Mouse (Mus musculus) kidney, embryonic 16.5 days (tissue): ENCODE results near the gene 4930519G04Rik. TPM values are rescaled to one million over a fixed set of nuclear protein-coding genes. Genes with fewer than 3 reads are reported as not detected.

Source experiments
- ATAC-seq: fragments of 200-750 bp; cut with Nextera tagmentation; 2 replicates; pipeline ENCODE4 v1.8.0; 2017; ENCODE audit warnings: moderate TSS enrichment; ENCODE audit not compliant: low FRiP score, low TSS enrichment
- H3K27ac ChIP-seq: fragments of 300-500 bp; sonication (generic); 2 replicates; pipeline ENCODE4 v1.5.1; 2014; ENCODE audit warnings: low read length
- H3K27me3 ChIP-seq: fragments of 300-500 bp; sonication (generic); 2 replicates; pipeline ENCODE4 v1.6.1; 2014; ENCODE audit warnings: low read length, control low read depth, mixed read lengths; ENCODE audit not compliant: insufficient read depth
- H3K36me3 ChIP-seq: fragments of 300-500 bp; sonication (generic); 2 replicates; pipeline ENCODE4 v1.6.1; 2014; ENCODE audit warnings: low read length, control low read depth, mixed read lengths; ENCODE audit not compliant: insufficient read depth
- H3K4me1 ChIP-seq: fragments of 300-500 bp; sonication (generic); 2 replicates; pipeline ENCODE4 v1.6.1; 2014; ENCODE audit warnings: low read length, control low read depth, mixed read lengths; ENCODE audit not compliant: insufficient read depth
- H3K4me2 ChIP-seq: fragments of 300-500 bp; sonication (generic); replicated peaks from 2 replicates; pipeline ENCODE4 v1.6.1; 2014; ENCODE audit warnings: low read depth, low read length
- H3K4me3 ChIP-seq: fragments of 300-500 bp; sonication (generic); 2 replicates; pipeline ENCODE4 v1.5.1; 2014; ENCODE audit warnings: mild to moderate bottlenecking, low read length
- H3K9ac ChIP-seq: fragments of 300-500 bp; sonication (generic); replicated peaks from 2 replicates; pipeline ENCODE4 v1.6.1; 2014; ENCODE audit warnings: low read length
- H3K9me3 ChIP-seq: fragments of 300-500 bp; sonication (generic); 2 replicates; pipeline ENCODE4 v1.6.1; 2016; ENCODE audit warnings: low read length, control low read depth
- WGBS: fragments of 180-500 bp; shearing (Covaris S2); extraction: QIAGEN DNeasy Blood & Tissue Kit; methylation state at CpG from one replicate; pipeline ENCODE4 v1.1.7; 2014; 5-methylcytosine and 5-hydroxymethylcytosine counted together
- polyA plus RNA-seq: library from polyadenylated mRNA; unstranded; fragments of >200 nt; fragmentation: Nextera tagmentation; extraction: Ambion mirVana; gene quantifications from 2 replicates; pipeline ENCODE4 v1.2.1, GENCODE M21; 2015

Gene 4930519G04Rik
- polyA plus RNA-seq, 1 experiment from 2014 or later = not detected

- Histone ChIP-seq H3K27ac (no peak overlapping the region), H3K4me3 (no peak overlapping the region), H3K4me1 (peaks cover 11% of the 10 kb centered on the region), H3K9ac (no peak overlapping the region), H3K36me3 (no peaks in the 10 kb centered on the region), H3K9me3 (no peaks in the 10 kb centered on the region), H3K4me2 (no peak overlapping the region), H3K27me3 (no peaks in the 10 kb centered on the region)
- WGBS = 83% methylated on average over 4 of the region's 4 CpGs
- ATAC-seq = no peak
These were observed 42.1 kb downstream of the 4930519G04Rik start for GRCm38 (mm10) chr5:114895542-114895941.

GRCm38 (mm10) chr5:114896688-114897373 is 43.4 kb downstream of the 4930519G04Rik start, which contains the start of gene Oasl2:
TSS of gene Oasl2 (plus strand) at chr5:114896936.
- Histone ChIP-seq H3K27me3 (no peaks in the 10 kb centered on the region), H3K9ac (peak within 1 kb of the TSS; percentile 52), H3K27ac (peak within 1 kb of the TSS; percentile 3; the same call in 1 of the 2 replicates), H3K9me3 (no peaks in the 10 kb centered on the region), H3K36me3 (no peaks in the 10 kb centered on the region), H3K4me3 (peak within 1 kb of the TSS; percentile 29), H3K4me2 (peak within 1 kb of the TSS; percentile 48), H3K4me1 (peaks cover 11% of the 10 kb centered on the region)
- no peak for ATAC-seq
- 63% methylated on average over 13 of the region's 13 CpGs for WGBS

GRCm38 (mm10) chr5:114897374-114897793 is 43.9 kb downstream of the 4930519G04Rik start:
- 10% methylated on average over 7 of the region's 7 CpGs for WGBS
- Histone ChIP-seq H3K4me2 (peak overlapping the region; percentile 48), H3K4me1 (peaks cover 11% of the 10 kb centered on the region), H3K27me3 (no peaks in the 10 kb centered on the region), H3K27ac (peak overlapping the region; percentile 3; the same call in 1 of the 2 replicates), H3K4me3 (peak overlapping the region; percentile 29), H3K9ac (peak overlapping the region; percentile 52), H3K9me3 (no peaks in the 10 kb centered on the region), H3K36me3 (no peaks in the 10 kb centered on the region)
- 0 out of 2 replicates have a peak, but pooled peaks have one; percentile 49 for ATAC-seq

GRCm38 (mm10) chr5:114898857-114899256 is 45.4 kb downstream of the 4930519G04Rik start:
- H3K9me3 ChIP-seq = no peaks in the 10 kb centered on the region

GRCm38 (mm10) chr5:114902413-114902812 is 48.9 kb downstream of the 4930519G04Rik start:
- 40% methylated on average over 1 of the region's 1 CpGs for WGBS
- Histone ChIP-seq H3K36me3 (peaks cover 4% of the 10 kb centered on the region; the same call in 1 of the 2 replicates), H3K4me3 (no peak overlapping the region), H3K9me3 (peaks cover 6% of the 10 kb centered on the region; the same call in 1 of the 2 replicates), H3K9ac (no peak overlapping the region), H3K27ac (no peak overlapping the region), H3K4me1 (peaks cover 4% of the 10 kb centered on the region), H3K27me3 (no peaks in the 10 kb centered on the region), H3K4me2 (no peak overlapping the region)
- ATAC-seq = no peak

More at GRCm38 (mm10) chr5:114898857-114899256, 45.4 kb downstream of the 4930519G04Rik start:
- ATAC-seq = no peak
- Histone ChIP-seq H3K36me3 (no peaks in the 10 kb centered on the region), H3K4me2 (no peak overlapping the region), H3K27me3 (no peaks in the 10 kb centered on the region), H3K9ac (no peak overlapping the region), H3K27ac (no peak overlapping the region), H3K4me3 (no peak overlapping the region), H3K4me1 (peaks cover 11% of the 10 kb centered on the region)
- 65% methylated on average over 7 of the region's 7 CpGs for WGBS

GRCm38 (mm10) chr5:114908598-114909305 is 55.3 kb downstream of the 4930519G04Rik start:
- Histone ChIP-seq H3K27ac (no peak overlapping the region), H3K4me2 (no peak overlapping the region)
- 50% methylated on average over 13 of the region's 13 CpGs for WGBS

GRCm38 (mm10) chr5:114913686-114914085 is 60.2 kb downstream of the 4930519G04Rik start:
- ATAC-seq = no peak
- H3K9me3 ChIP-seq = no peaks in the 10 kb centered on the region
- no peak overlapping the region for H3K4me3 ChIP-seq
- 65% methylated on average over 4 of the region's 4 CpGs for WGBS
- H3K27ac ChIP-seq = no peak overlapping the region
- H3K4me2 ChIP-seq = no peak overlapping the region
- no peak overlapping the region for H3K9ac ChIP-seq
- H3K36me3 ChIP-seq = no peaks in the 10 kb centered on the region
- H3K27me3 ChIP-seq = no peaks in the 10 kb centered on the region
- H3K4me1 ChIP-seq = no peaks in the 10 kb centered on the region

More at GRCm38 (mm10) chr5:114908598-114909305, 55.3 kb downstream of the 4930519G04Rik start:
- H3K9ac ChIP-seq = no peak overlapping the region
- no peak for ATAC-seq
- H3K4me3 ChIP-seq = no peak overlapping the region
- peaks cover 4% of the 10 kb centered on the region; the same call in 1 of the 2 replicates for H3K36me3 ChIP-seq
- peaks cover 6% of the 10 kb centered on the region; the same call in 1 of the 2 replicates for H3K9me3 ChIP-seq
- H3K4me1 ChIP-seq = no peaks in the 10 kb centered on the region
- no peaks in the 10 kb centered on the region for H3K27me3 ChIP-seq

- H3K4me2 ChIP-seq = no peak overlapping the region
- H3K36me3 ChIP-seq = no peaks in the 10 kb centered on the region
- no peak overlapping the region for H3K4me3 ChIP-seq
- WGBS = 69% methylated on average over 8 of the region's 8 CpGs
- no peak overlapping the region for H3K27ac ChIP-seq
- no peak overlapping the region for H3K9ac ChIP-seq
- H3K27me3 ChIP-seq = no peaks in the 10 kb centered on the region
- no peaks in the 10 kb centered on the region for H3K9me3 ChIP-seq
- H3K4me1 ChIP-seq = no peaks in the 10 kb centered on the region
- no peak for ATAC-seq
These were observed 61.4 kb downstream of the 4930519G04Rik start for GRCm38 (mm10) chr5:114914855-114915254.

- WGBS = 80% methylated on average over 5 of the region's 5 CpGs
- H3K27me3 ChIP-seq = no peaks in the 10 kb centered on the region
- no peak overlapping the region for H3K4me2 ChIP-seq
- H3K4me1 ChIP-seq = no peaks in the 10 kb centered on the region
- H3K36me3 ChIP-seq = no peaks in the 10 kb centered on the region
- no peak for ATAC-seq
- H3K9ac ChIP-seq = no peak overlapping the region
- H3K4me3 ChIP-seq = no peak overlapping the region
- no peaks in the 10 kb centered on the region for H3K9me3 ChIP-seq
- no peak overlapping the region for H3K27ac ChIP-seq
These were observed 62.4 kb downstream of the 4930519G04Rik start for GRCm38 (mm10) chr5:114915854-114916253.
